Mouse (Mus musculus) T-helper 17 cell (primary cell): Measurements from ENCODE around the gene Zdhhc14.

Source experiments
- in situ Hi-C, 2 experiments: fragments of 300-600 bp; cut with MboI, MseI; formaldehyde crosslinking; loops; 1 replicate in 1 of 2; 2 replicates in 1 of 2; pipeline ENCODE4 v1.15.1; 2025; ENCODE audit warnings: high pct_unique_total_duplicates in 2 of 2

The Zdhhc14 gene

DNA sequence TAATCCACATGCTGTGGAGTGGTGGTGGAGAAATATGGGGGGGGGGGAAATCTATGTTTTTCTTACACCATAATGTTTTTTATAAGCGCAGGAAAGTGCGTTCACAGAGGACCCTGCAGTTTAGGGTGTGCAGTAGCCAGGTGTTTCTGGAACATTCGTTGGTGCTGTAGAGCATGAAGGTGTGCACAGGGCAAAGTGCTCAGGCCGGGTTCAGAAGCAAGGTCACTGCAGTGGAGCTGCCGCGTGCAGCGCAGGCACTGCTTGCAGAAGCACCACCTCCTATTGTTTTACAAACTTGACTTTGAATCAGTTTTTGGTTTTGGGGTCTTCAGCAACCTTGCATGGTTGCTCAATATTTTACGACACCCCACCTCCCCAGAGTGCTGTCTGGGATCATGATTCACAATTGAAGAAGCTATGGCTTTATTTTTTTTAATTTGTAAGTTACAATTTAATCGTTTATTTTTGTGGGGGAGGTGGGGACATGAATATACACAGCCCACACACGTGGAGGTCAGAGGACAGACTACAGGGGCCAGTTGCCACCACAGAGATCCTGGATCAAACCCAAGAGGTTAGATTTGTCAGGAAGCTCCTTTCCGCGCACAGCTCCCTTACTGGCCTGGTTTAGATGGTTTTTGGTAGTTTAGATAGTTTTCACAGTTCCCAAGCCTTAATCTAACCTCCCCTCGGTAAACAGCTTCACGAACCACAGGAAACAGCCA is 59.8 kb downstream of the Zdhhc14 start:
- in situ Hi-C loops, result no loop called here

DNA sequence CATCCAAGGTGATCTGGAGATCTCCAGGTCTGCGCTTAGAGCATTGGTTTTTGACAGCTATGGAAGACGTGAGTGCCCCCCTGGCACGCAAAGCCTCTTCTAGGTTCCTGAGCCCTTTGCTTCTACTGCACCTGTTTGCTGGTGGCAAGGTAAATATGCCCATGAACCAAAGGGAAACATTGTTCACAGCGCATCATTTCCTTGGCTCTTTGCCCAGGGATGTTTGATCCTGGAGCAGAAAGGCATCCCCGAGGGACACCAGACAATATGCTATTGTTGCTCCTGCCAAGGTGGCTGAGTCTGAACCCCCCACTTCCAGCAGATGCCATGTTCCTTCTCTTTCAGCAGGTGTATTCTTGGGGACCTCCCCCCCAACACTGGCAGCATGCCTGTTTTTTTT is 61.2 kb downstream of the Zdhhc14 start:
- in situ Hi-C loops, result no loop called here

DNA sequence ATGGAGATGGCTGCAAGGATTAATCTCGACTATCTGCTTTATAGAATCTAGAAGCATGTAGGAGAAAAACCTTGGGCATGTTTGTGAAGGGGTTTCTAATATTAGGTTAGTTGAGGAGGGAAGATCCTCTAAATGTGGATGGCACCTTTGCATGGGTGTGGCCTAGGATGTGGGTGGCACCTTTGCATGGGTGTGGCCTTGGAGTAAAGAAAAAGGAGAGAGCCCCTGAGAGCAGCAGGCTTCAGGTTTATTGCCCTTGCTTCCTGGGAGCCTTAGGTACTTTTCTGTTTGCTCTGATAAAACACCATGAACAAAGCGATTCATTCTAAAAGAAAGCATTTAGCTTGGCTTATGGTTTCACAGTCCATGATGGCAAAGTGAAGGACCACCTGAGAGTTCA is 62.2 kb downstream of the Zdhhc14 start:
- in situ Hi-C loops, result no loop called here

DNA sequence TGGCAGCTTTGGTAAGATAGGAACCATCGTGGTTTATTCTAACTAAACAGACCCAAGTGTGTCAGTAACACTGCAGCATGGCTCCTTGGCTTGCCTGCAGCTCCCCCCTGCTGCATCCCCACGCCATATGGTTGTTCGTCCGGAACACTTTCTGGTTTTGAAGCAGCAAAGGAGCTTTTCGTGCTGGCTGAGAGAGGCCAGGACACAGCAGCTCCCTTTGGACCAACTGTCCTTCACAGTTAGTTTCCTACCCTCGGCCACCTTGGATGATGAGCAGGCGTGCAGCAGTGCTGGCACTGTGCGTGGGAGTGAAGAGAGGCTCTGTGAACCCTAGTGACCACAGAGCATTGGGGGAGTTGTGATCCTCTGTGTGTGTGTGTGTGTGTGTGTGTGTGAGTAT is 64.2 kb downstream of the Zdhhc14 start:
- in situ Hi-C loops, result no loop called here

DNA sequence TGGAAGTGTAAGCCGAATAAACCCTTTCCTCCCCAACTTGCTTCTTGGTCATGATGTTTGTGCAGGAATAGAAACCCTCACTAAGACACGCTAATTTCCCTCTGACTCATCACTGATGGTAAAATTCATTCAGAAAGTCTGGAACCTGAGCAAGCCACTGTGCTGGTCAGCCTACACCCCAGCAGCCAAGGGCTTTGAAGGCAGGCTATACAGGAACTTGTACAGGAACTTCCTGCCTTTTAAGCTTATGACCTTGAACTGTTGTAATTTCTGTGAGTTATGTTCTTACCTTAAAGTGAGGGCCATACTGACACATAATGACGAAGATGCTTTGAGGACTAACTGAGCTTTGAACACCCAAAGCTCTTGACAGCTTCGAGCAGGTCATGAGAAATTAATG is 67.9 kb downstream of the Zdhhc14 start:
- in situ Hi-C loops, result no loop called here

DNA sequence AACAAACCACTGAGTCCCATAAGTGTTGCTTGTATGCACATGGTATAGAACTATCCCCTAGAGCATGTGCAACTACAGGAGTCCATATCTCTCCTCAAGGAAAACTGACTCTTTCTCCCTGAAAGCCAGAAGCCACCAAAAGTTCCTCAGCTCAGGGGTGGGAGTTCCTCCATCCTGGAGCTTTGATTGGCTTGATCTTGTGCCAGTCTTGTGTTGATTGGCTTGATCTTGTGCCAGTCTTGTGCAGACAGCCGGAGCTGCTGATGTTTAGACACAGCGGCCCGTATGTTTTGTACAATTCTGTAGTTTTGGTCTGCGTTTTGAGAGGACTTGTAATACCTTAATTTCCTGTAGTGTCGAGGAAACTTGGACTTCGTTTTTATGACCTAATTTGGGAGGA is 70.8 kb downstream of the Zdhhc14 start:
- in situ Hi-C loops, result no loop called here

DNA sequence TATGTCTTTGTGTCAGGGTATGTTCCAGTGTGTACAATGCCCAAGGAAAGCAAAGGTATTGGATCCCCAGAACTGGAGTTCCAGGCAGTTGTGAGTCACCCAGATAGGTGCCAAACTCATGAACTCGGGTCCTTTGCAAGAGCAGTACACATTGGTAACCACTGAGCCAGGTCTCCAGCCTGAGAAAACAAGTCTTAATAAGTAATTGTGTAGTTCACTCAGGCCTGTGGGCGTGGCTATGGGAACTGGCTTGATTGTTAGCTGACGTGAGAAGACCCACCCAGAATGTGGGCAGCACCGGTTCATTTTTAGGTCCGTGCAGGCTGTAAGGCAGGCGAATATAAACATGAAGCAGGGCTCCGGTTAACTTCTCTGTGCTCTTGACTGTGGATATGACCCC is 73.6 kb downstream of the Zdhhc14 start:
- in situ Hi-C loops, result no loop called here

DNA sequence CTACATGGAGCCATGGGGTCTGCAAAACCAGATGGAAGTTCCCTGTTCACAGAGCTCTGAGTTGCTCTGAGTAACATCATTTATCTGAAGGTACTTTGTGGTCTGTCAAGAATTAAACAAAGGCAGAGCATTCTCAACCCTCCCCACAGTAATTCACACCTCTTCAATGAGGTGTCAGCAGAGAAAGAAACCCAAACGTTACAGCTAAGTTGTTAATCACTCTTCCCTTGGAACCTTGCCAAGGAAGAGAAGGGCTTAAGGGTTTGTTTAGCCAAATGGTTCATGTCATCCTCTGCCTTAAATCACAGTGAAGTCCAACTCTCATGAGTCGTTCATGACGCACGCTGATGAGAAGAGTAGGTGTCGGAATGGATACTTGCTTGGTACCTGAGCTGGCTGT is 75.6 kb downstream of the Zdhhc14 start:
- in situ Hi-C loops, result no loop called here

DNA sequence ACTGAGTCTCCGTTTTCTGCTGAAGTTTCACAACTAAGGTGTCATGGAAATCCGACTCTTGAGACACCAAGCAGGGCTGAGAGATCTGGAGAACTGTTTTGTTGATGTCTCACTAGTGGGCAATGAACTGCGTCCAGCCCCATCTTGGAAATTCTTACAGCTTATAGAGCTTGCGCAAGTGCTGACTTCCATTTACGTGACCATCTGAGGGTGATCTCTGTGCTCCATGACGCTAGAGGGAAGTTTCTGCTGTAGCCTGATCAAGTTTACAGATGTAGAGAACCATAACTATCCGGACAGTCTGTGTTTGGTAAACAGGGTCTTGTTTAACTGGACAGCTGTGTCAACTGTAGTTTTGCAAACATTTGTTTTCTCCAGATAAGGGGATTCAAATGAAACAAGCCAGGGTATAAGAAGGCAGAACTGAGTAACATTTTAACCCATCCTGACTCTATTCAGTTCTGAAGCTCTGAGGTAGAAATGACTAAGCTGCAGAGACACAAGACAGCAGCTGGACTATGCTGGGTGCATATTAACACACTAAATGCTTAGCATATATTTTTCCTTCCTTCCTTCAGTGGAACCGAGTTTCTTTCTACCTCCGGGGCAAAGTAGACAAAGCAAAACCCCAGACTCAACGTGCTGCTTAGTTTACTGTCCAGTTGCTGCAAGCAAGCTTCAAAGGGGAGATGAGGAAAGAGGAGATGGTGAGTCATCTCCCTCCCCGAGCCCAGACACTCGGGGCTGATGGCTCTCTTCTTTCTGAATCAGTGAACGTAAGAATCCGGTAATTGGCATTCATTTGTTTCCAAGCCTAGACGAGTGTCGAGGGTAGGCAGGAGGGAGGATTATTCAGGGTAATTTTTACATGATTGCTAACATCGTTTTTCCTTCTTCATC is 77.0 kb downstream of the Zdhhc14 start:
- in situ Hi-C loops, result no loop called here

DNA sequence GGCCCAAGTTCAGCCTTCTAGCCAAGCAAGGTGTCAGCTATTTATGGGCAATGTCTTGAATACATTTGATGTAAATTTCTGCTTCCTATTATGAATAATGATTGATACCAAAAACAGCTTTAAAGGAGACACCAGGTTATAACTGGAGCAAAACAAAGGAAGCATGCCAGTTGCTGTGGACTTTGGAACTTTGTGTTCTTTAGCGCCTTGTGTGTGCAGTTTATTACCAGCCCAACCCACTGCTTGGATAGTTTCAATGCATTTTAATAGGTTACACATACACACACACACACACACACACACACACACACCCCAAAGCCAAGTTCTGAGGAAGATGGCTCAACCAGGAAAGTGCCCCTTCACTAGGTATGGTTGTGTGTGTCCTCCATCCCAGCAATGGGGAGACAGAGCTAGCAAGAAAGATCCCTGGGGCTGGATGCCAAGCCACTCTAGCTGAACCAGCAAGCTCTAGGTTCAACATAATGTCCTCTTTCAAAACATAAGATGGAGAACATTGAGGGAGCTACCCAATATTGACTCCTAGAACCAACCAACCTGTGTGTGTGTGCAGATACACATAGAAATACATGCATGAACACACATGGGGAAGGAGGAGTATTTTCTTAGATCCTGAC is 79.9 kb downstream of the Zdhhc14 start:
- in situ Hi-C loops, result no loop called here

DNA sequence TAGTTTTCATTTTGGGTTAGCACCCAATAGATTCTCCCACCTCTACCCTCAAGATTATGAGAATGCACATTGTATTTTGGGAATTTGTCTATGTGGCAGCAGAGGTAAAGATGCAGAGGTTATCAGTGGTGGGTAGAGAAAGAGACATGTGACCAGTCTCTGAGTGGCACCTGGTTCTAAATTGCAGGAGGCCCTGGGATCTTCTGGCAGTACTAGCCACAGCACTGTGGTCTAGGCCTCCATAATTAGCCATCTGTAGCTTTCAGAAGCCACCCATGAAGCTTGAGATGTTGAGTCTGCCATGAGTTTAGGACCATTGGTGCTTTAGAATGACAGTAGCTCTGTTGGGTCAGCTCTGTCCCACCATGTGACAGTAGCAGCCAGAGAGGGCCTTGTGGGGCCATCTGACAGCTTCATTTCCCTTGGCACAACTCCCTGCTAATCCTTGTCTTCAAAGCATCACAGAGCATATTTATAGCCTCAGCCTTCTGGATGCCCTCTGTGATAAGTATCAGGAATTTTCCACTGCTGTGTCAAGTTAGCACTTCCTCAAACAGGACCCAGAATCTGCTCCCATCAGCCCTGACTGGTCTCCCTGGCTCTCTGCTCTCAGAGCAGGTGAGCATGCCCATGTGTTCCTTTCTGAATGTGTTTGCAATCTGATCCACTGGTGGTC is 80.5 kb downstream of the Zdhhc14 start:
- in situ Hi-C loops, result no loop called here

DNA sequence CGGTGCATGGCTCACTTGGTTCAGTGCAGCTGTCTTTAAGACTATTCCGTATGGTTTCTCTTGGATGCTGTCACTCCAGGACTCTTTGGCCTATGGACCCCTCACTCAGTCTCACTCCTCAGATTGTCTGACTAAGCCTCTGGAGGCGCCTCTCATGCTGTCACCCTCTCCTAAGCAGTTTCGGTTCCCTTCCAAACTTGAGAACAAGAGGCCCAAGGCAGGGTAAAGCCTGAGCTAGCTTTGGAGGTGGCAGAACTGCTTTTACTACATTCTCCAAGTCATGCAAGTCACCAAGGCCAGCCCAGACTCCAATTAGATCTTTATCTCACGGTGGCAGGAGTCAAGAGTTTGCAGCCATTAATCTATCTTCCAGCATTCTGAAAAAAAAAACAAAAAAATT is 82.3 kb downstream of the Zdhhc14 start:
- in situ Hi-C loops, result no loop called here

DNA sequence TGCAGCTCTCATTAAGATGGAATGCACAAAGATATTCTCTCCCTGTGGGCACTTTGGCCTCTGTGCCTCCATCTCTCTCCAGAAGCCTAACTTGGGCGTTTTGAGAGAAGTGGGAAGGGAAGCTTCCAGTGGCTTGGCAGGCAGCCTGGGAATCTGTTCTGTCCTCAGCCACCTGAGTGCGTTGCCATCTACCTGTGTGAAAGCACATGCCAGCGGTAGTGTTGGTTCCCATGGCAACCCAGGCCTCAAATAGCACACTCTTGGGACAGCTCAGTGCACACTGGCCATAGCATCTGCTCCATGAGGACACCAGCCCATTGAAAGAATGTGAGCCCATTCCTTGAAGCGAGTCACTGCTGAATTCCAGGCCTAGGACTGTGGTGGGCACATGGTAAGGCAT is 83.2 kb downstream of the Zdhhc14 start:
- in situ Hi-C loops, result no loop called here

DNA sequence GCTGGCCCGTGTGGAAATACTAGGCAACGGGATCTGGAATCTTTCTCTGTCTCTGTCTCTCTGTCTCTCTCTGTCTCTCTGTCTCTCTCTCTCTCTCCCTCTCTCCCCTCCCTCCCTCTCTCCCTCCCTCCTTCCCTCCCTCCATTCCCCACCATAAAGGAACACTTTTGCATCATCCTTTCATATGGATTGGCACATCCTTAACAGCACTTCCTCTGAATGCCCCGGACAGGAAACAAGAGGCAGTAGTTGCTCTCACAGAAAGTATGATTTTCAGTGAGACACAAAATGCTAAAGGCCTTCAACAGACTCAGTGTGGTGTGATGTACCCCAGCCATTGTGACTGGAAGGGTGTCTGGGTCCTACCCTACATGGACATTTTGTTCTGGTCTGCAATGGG is 89.9 kb downstream of the Zdhhc14 start:
- in situ Hi-C loops, result loop anchor here in 1 of 2 experiments (5.0 kb wide), 1 partner anchor 50 kb away; no protein-coding TSS in a partner anchor

DNA sequence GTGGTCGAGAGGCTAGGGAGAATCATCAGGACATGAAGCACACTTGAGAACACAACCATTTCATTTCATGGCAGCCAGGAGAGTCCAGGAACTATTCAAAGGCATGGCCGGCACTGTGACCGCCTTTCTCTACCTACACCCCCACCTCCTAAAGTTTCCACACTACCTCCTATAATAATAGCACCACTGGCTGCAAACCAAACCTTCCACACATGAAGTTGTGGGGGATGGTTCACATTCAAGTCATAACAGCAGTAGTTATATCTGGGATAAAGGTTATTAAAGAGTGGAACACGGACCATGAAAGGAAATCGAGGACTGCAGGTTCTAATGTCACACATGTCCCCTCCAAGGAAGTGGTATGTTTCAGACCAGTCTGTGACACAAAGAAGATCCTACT is 90.6 kb downstream of the Zdhhc14 start:
- in situ Hi-C loops, result loop anchor here in 1 of 2 experiments (5.0 kb wide), 1 partner anchor 51 kb away; no protein-coding TSS in a partner anchor

DNA sequence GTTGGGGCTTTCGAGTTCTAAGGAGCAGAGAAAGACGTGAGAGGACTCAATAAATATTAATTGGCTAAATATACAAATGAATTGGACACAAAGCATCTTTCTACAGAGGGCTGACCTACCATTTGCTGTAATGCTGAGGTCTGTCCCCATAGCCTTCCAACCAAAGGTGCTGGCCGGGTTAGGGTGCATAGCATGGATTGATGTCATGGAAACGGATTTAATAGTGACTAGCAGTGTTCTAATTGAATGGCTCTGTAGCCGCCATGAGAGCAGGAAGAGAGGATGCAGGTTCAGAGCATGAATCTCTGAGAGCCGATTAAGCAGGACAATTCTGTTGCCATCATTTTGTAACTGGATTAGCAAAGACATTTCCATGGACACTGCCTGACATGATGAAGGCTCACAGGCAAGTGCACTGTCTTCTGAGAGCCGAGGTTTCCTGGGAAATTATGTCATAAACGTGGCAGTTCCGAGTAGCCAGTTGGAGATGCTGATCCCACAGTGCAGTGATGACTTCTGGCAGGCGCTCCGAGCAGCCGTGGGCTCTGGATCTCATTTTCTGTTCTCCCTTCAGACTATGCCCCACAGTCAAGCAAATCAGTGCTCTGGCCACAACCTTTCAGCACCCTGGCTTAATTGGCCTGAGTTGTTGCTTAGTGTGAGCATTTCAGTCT is 91.3 kb downstream of the Zdhhc14 start:
- in situ Hi-C loops, result loop anchor here in 1 of 2 experiments (5.0 kb wide), 1 partner anchor 51 kb away; no protein-coding TSS in a partner anchor

DNA sequence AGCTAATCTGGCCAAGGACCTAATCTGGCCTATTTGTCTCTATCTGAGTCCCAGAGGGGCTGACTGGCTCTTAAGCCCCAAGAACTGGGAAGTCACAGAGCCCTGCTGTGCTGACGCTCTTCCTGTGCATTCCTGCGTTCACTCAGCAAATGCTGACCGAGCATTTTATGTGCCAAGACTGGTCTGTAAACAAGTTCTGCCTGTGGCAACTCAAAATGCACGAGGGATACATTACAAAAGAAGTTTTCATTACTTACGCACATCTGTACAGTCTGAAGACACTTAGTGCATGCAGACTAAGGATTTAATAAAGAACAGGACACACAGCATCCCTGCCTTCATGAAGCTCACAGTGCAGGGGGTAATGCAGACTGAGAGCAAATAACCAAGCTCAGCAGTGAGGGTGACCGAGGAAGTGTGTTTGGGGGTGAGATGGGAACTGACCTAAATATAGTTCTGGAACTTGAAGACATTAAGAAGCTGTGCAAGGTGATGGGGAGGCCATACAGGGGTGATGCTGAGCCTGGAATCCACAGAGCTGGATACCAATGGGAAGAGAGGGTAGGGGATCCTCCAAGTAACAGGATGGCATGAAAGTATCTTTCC is 99.3 kb downstream of the Zdhhc14 start:
- in situ Hi-C loops, result no loop called here

DNA sequence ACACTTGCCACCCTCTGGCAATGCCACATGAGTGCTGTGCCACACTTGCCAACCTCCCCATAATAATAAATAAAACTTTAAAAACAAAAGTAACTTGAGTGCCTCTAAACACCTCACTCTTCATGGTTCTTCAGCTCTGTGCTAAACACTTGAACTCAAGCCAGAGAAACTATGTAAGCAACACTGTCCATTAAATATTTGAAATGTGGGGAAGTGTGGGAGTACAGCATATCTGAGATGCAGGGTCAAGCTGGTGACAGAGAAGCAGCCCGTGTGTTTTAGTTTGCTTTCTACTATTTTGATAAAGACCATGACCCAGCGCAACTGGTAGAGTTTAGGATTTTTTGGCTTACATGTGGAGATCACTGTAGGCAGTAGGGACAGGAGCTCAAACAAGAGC is 100.7 kb downstream of the Zdhhc14 start:
- in situ Hi-C loops, result no loop called here

DNA sequence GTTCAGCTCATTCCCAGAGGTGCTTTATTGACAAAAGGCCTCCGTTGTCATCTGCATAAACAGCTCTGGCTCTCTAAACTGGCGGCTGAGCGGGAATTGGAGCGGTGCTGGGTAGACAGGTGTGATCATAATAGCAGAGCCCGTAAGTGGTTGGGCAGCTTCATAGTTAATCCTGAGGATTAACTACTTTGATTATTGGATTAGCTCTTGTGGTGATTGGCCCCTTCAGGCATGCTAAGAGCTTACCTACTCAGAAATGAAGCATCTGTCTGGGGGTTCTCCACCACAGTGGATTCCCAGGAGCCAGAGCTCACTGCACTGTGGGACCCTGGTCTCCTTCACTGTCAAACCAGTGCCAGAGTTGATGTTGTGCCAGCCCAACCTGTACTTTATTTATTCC is 102.7 kb downstream of the Zdhhc14 start:
- in situ Hi-C loops, result no loop called here

DNA sequence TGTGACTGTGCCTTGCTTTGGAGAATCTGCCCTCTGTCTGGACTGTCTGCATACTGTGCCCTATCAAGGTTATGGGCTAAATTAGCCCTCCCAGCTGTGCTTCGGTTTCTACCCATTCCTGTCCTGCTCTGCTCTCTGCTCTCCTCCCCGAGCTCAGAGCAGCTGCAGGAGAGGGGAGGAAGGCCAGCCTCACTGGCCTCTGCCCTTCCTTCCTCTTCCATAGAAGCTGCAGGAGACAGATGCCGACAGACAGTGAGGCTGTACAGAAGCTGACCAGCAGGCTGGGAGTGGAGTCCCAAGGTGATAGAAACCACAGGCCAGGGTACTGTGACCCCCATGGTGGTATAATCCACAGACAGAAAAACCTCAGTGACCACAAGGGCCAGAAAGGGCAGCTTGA is 104.1 kb downstream of the Zdhhc14 start:
- in situ Hi-C loops, result no loop called here

DNA sequence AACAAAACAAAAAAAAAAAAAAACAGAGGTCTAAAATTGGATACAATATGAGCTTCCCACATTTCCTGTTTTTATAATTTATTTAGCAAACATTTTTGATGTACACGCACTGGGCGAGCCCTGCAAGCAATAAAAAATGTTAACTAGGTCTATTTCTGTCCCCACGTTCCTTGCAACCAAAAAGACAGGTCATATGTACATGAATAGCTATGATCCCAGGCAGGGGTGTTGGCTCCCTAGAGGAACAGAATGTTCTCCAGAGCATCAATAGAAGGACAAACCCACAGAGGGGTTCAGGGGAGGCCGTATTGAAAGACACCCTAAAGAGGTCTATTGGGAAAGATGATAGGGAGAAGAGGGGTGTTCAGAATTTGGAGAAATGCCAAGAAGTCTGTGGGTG is 106.6 kb downstream of the Zdhhc14 start:
- in situ Hi-C loops, result no loop called here
